ENCODE assay signal across 8 mouse cellular contexts in genomic region chr7:102211071-102211470, GRCm38 (mm10). TPM values are rescaled to one million over a fixed set of nuclear protein-coding genes. Genes with fewer than 3 reads are reported as not detected.
DNase-seq lines count a peak whose midpoint lies in the region; ATAC-seq and TF ChIP-seq lines count a peak whose summit lies in the region.

No protein-coding gene starts in this region.

- peak overlapping the region; percentile 42; the same call in 1 of the 2 replicates for H3K4me2 ChIP-seq in embryonic facial prominence, embryonic 11.5 days (ENCODE audit: low read depth, low read length)
- peak overlapping the region; percentile 79 for H3K4me2 ChIP-seq in intestine, embryonic 16.5 days (ENCODE audit: low read depth, low read length)
- H3K4me2 ChIP-seq in neural tube, embryonic 15.5 days = peak overlapping the region; percentile 66

- no peak for TF ChIP-seq POLR2A in liver, adult 2 months (IDR thresholded peaks at IDR 0.05; ENCODE audit: extremely low read depth, insufficient read depth, low read length)

- no peaks in the 10 kb centered on the region for H3K36me3 ChIP-seq in liver, adult 2 months (ENCODE audit: control insufficient read depth, insufficient read depth, low read length)
- H3K36me3 ChIP-seq in embryonic facial prominence, embryonic 11.5 days (replicated peaks; ENCODE audit: control insufficient read depth, insufficient read depth, low read depth, low read length) = no peaks in the 10 kb centered on the region
- H3K36me3 ChIP-seq in intestine, embryonic 16.5 days (ENCODE audit: control insufficient read depth, insufficient read depth, low read length) = no peaks in the 10 kb centered on the region
- H3K36me3 ChIP-seq in neural tube, embryonic 15.5 days = no peaks in the 10 kb centered on the region

- 42% methylated on average over 3 of the region's 3 CpGs for WGBS in liver, adult 2 months
- WGBS in embryonic facial prominence, embryonic 11.5 days = 68% methylated on average over 3 of the region's 3 CpGs
- WGBS in intestine, embryonic 16.5 days = 48% methylated on average over 3 of the region's 3 CpGs
- WGBS in neural tube, embryonic 15.5 days = 66% methylated on average over 3 of the region's 3 CpGs

- peak overlapping the region; percentile 30 for H3K9ac ChIP-seq in liver, adult 2 months (ENCODE audit: low read depth, low read length)
- H3K9ac ChIP-seq in embryonic facial prominence, embryonic 11.5 days (replicated peaks; ENCODE audit: low read length) = peak overlapping the region; percentile 63; the same call in 1 of the 2 replicates
- H3K9ac ChIP-seq in intestine, embryonic 16.5 days (ENCODE audit: low read depth, low read length) = peak overlapping the region; percentile 74
- peak overlapping the region; percentile 56 for H3K9ac ChIP-seq in neural tube, embryonic 15.5 days (replicated peaks)

- H3K79me2 ChIP-seq in liver, adult 2 months (ENCODE audit: control insufficient read depth, insufficient read depth, low read length) = peaks cover 15% of the 10 kb centered on the region

- no peaks in the 10 kb centered on the region for H3K9me3 ChIP-seq in embryonic facial prominence, embryonic 11.5 days (replicated peaks; ENCODE audit: control insufficient read depth, low read length)
- H3K9me3 ChIP-seq in intestine, embryonic 16.5 days (ENCODE audit: control insufficient read depth, low read length) = no peaks in the 10 kb centered on the region
- H3K9me3 ChIP-seq in neural tube, embryonic 15.5 days (replicated peaks) = no peaks in the 10 kb centered on the region

- H3K27me3 ChIP-seq in liver, adult 2 months (ENCODE audit: control insufficient read depth, insufficient read depth, low read length) = no peaks in the 10 kb centered on the region
- H3K27me3 ChIP-seq in embryonic facial prominence, embryonic 11.5 days (ENCODE audit: control insufficient read depth, insufficient read depth, low read length) = no peaks in the 10 kb centered on the region
- no peaks in the 10 kb centered on the region for H3K27me3 ChIP-seq in intestine, embryonic 16.5 days (replicated peaks; ENCODE audit: control insufficient read depth, insufficient read depth, low read length)
- H3K27me3 ChIP-seq in neural tube, embryonic 15.5 days (replicated peaks) = no peaks in the 10 kb centered on the region

- peak overlapping the region; percentile 99 for H3K4me3 ChIP-seq in liver, adult 2 months (ENCODE audit: insufficient read depth, low read depth, low read length)
- H3K4me3 ChIP-seq in embryonic facial prominence, embryonic 11.5 days (ENCODE audit: low read depth, low read length) = peak overlapping the region; percentile 76
- H3K4me3 ChIP-seq in intestine, embryonic 16.5 days (ENCODE audit: low read length) = peak overlapping the region; percentile 87
- peak overlapping the region; percentile 87 for H3K4me3 ChIP-seq in neural tube, embryonic 15.5 days (replicated peaks)

- DNase-seq in liver, adult 2 months (ENCODE audit: extremely low read depth, low read depth, low spot score) = no peak
- DNase-seq in liver = no peak
- no peak for DNase-seq in embryonic facial prominence, embryonic 11.5 days (ENCODE audit: low spot score)
- no peak for DNase-seq in layer of hippocampus, postnatal 36 days
- DNase-seq in ovary, postnatal 14 days (ENCODE audit: low spot score) = no peak
- DNase-seq in cerebellum, adult 18-20 months = no peak

- H3K4me1 ChIP-seq in liver, adult 2 months (ENCODE audit: control insufficient read depth, insufficient read depth, low read length) = peaks cover 11% of the 10 kb centered on the region
- H3K4me1 ChIP-seq in embryonic facial prominence, embryonic 11.5 days (ENCODE audit: control insufficient read depth, insufficient read depth, low read length) = no peaks in the 10 kb centered on the region
- H3K4me1 ChIP-seq in intestine, embryonic 16.5 days (ENCODE audit: control insufficient read depth, insufficient read depth, low read length) = peaks cover 4% of the 10 kb centered on the region
- H3K4me1 ChIP-seq in neural tube, embryonic 15.5 days = peaks cover 15% of the 10 kb centered on the region

- peak overlapping the region; percentile 76 for H3K27ac ChIP-seq in liver, adult 2 months (replicated peaks; ENCODE audit: insufficient read depth, low read depth, low read length)
- H3K27ac ChIP-seq in embryonic facial prominence, embryonic 11.5 days (replicated peaks; ENCODE audit: low read depth, low read length) = no peak overlapping the region
- H3K27ac ChIP-seq in intestine, embryonic 16.5 days (ENCODE audit: low read length) = peak overlapping the region; percentile 94
- peak overlapping the region; percentile 95 for H3K27ac ChIP-seq in neural tube, embryonic 15.5 days (replicated peaks)

- ATAC-seq in embryonic facial prominence, embryonic 11.5 days (replicated peaks; ENCODE audit: insufficient number of reproducible peaks, low FRiP score, low TSS enrichment, low read depth) = no peak
- ATAC-seq in intestine, embryonic 16.5 days = no peak
- ATAC-seq in neural tube, embryonic 15.5 days (ENCODE audit: low FRiP score) = no peak

- TF ChIP-seq CTCF in liver, adult 2 months (IDR thresholded peaks at IDR 0.05; ENCODE audit: low read depth, low read length) = no peak

RNA-seq across cellular contexts. Expression of gene Pgap2, which starts 1.1 kb away (rescaled TPM):
- 27.8 and 29.4 TPM in 2 replicates for total RNA-seq in liver, adult 2 months (2014; rRNA removed)
- 77.9 and 89.6 TPM in 2 replicates for polyA plus RNA-seq in liver, adult 2 months (2012; rRNA removed)
- polyA plus RNA-seq in embryonic facial prominence, embryonic 11.5 days (2014; fragmentation: Nextera tagmentation; extraction: Ambion mirVana) = 70.1 and 73.5 TPM in 2 replicates
- 121 and 126 TPM in 2 replicates for polyA plus RNA-seq in intestine, embryonic 16.5 days (2015; fragmentation: Nextera tagmentation; extraction: Ambion mirVana)
- 57.0 and 62.9 TPM in 2 replicates for polyA plus RNA-seq in neural tube, embryonic 15.5 days (2015; fragmentation: Nextera tagmentation; extraction: Ambion mirVana)
- 10 to 100 TPM; 27.1 to 29.1 TPM for total RNA-seq in layer of hippocampus, postnatal 36 days (2021)

RNA-seq across cellular contexts. Expression of gene Nup98, which starts 1.1 kb away (rescaled TPM):
- total RNA-seq in liver, adult 2 months (2014; rRNA removed) = 14.0 and 16.1 TPM in 2 replicates
- 5.2 and 6.7 TPM in 2 replicates for polyA plus RNA-seq in liver, adult 2 months (2012; rRNA removed)
- 47.9 and 49.0 TPM in 2 replicates for polyA plus RNA-seq in embryonic facial prominence, embryonic 11.5 days (2014; fragmentation: Nextera tagmentation; extraction: Ambion mirVana)
- polyA plus RNA-seq in intestine, embryonic 16.5 days (2015; fragmentation: Nextera tagmentation; extraction: Ambion mirVana) = 27.5 and 27.9 TPM in 2 replicates
- 18.1 and 21.2 TPM in 2 replicates for polyA plus RNA-seq in neural tube, embryonic 15.5 days (2015; fragmentation: Nextera tagmentation; extraction: Ambion mirVana)
- 10 to 100 TPM; 38.8 to 44.9 TPM for total RNA-seq in layer of hippocampus, postnatal 36 days (2021)

RNA-seq across cellular contexts. Expression of gene Rhog, which starts 44.8 kb away (rescaled TPM):
- total RNA-seq in liver, adult 2 months (2014; rRNA removed) = 3.9 and 6.6 TPM in 2 replicates
- 22.4 and 26.3 TPM in 2 replicates for polyA plus RNA-seq in liver, adult 2 months (2012; rRNA removed)
- 48.6 and 51.0 TPM in 2 replicates for polyA plus RNA-seq in embryonic facial prominence, embryonic 11.5 days (2014; fragmentation: Nextera tagmentation; extraction: Ambion mirVana)
- polyA plus RNA-seq in intestine, embryonic 16.5 days (2015; fragmentation: Nextera tagmentation; extraction: Ambion mirVana) = 69.4 and 71.3 TPM in 2 replicates
- polyA plus RNA-seq in neural tube, embryonic 15.5 days (2015; fragmentation: Nextera tagmentation; extraction: Ambion mirVana) = 18.4 and 37.9 TPM in 2 replicates
- total RNA-seq in layer of hippocampus, postnatal 36 days (2021) = 10 to 100 TPM; 23.9 to 29.4 TPM

RNA-seq across cellular contexts. Expression of gene Stim1, which starts 56.5 kb away (rescaled TPM):
- 15.7 and 21.6 TPM in 2 replicates for total RNA-seq in liver, adult 2 months (2014; rRNA removed)
- 25.4 and 28.0 TPM in 2 replicates for polyA plus RNA-seq in liver, adult 2 months (2012; rRNA removed)
- 10.6 and 11.1 TPM in 2 replicates for polyA plus RNA-seq in embryonic facial prominence, embryonic 11.5 days (2014; fragmentation: Nextera tagmentation; extraction: Ambion mirVana)
- polyA plus RNA-seq in intestine, embryonic 16.5 days (2015; fragmentation: Nextera tagmentation; extraction: Ambion mirVana) = 20.9 and 21.1 TPM in 2 replicates
- polyA plus RNA-seq in neural tube, embryonic 15.5 days (2015; fragmentation: Nextera tagmentation; extraction: Ambion mirVana) = 13.2 and 17.0 TPM in 2 replicates
- 10 to 100 TPM; 66.1 to 67.8 TPM for total RNA-seq in layer of hippocampus, postnatal 36 days (2021)
